Mouse (Mus musculus) lung, postnatal 4 days (tissue): ENCODE measurements around the gene Hebp2.
"Not testable (repeated sequence)": the region's sequence is repeated elsewhere in the genome, so short reads cannot be mapped to it uniquely, and the experiment has no call there.

Experiments
- DNase-seq, 2 experiments: peaks; one replicate each; pipeline ENCODE4 v3.0.0; 2021

Hebp2 gene

DNA sequence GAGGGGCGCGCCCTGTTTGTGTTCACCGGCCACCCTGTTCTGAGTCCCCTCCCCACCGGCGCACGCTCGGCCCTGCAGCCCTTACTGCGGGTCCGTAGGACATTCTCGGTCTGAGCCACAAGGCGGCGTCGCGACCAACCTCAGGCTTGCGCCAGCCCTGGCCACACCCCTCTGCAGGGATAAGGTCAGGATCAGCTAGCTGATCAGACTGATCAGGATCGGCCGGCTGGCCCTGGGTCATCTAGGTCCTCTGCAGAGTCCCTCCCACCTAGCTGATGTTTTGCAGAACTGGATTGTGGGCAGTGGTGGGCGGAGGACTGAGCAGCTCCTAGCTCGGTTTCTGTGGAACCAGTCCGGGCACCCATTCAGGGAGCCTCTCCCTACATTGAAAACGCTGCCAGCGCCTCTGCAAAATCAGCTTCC lies at the start of gene Hebp2:
Gene Hebp2 (minus strand): TSS at position 264 of the 423 bp plus-strand sequence.
- peak; percentile 69 to 78 for DNase-seq

DNA sequence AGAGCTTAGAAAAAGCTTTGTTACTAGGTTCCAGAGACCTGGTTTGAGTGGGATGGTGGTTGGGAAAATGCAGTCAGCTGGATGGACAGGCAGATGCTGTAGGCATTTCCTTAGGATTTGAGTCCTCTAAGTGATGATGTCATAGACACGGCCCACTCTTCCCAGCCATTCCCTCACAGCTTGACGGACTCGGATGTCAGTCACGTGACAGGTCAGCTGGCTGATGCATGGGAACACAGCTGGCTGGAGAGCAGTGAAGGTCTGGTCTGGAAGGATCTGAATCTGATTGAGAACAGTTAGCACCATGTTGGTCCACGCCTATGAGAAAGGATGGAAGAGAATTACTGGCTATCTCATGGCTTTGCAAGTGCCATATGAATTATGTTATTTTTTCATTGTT lies 43.6 kb upstream of the Hebp2 start:
- DNase-seq, result no peak

DNA sequence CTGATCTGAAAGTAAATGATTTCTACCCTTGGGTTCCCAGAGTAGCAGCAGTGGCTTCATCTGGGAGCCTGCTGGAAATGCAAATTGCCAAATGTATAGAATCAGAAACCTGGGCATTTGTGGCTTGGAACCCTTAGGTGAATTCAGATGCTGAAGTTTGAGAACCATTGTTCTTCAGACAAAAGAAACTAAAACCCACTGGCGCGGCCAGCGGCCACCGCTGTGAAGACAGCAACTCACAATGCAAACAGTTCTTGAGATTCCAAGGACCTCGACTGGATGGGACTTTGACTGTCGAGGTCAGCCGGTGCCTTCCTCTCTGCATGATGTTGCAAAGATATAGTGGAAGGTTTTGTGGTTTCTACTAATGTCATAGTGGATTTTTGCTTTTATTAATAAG lies 38.3 kb upstream of the Hebp2 start:
- no peak for DNase-seq

DNA sequence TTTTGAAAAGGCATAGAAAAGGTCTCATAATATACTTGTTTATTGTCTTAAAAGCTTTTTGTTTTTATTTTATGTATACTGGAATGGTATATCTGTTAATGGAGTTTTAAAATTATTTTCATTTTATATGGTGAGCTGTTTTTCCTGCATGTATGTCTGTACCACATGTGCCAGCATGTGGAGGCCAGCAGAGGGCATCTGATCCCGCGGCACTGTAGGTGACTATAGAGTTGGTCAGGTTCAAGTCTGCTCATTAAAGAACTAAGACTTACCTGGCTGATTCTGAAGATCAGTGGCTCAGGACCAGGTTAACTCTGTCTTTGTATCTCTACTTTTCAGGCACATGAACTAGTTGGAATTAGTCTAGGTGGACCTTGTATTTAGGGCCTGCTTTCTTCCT lies 26.7 kb upstream of the Hebp2 start:
- no peak for DNase-seq

DNA sequence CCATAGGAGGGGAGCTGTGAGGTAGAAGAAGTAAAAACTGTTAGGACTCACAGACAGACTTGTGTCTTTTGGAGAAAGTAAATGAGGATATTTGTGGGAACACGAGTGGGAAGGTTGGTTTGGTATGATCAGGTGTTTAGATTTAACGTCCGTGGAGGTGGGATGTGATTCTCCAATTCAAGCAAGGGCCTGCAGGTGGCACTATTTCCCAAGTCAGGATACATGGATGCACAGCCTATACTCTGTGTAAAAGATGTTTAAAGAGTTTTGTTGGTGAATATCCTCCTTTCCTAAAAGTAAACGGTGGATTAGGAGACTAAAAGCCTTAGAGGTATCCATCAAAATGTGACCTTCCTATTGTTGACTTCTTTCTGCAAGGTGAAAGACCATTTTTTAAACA lies 17.1 kb upstream of the Hebp2 start:
- peak in 1 of 2 experiments; percentile 30 for DNase-seq

DNA sequence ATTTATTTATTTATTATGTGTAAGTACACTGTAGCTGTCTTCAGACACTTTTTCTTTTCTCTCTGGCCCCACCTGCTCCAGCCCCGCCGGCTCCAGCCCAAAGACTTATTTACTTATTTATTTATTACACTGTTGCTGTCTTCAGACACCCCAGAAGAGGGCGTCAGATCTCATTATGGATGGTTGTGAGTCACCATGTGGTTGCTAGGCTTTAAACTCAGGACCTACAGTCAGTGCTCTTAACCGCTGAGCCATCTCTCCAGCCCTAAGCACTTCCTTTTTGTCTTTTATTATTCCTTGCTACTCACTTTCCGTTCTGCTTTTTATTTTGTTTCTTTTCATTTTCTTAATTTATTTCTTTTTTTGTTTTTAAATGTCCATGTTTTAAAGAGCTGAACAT lies 15.6 kb upstream of the Hebp2 start:
- DNase-seq, result no peak

DNA sequence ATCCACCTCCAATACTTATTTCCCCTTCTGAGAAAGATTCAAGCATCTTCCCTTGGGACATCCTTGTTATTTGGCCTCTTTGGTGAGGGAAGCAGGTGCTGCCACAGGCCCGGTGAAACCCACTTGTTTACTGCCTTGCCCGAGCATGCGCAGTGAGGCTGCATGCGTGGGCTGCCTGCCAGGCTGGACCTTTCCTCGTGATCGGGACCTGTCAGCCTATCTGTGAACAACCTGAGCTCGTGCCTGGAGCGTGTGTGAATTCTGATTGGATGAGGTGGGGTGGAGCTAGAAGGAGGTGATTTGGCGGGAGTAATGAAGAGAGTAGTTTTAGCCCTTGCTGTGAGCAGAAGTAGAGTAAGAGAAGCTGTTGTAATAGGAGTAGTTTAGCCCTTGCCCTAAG lies 13.2 kb upstream of the Hebp2 start:
- DNase-seq, result not testable (repeated sequence)

DNA sequence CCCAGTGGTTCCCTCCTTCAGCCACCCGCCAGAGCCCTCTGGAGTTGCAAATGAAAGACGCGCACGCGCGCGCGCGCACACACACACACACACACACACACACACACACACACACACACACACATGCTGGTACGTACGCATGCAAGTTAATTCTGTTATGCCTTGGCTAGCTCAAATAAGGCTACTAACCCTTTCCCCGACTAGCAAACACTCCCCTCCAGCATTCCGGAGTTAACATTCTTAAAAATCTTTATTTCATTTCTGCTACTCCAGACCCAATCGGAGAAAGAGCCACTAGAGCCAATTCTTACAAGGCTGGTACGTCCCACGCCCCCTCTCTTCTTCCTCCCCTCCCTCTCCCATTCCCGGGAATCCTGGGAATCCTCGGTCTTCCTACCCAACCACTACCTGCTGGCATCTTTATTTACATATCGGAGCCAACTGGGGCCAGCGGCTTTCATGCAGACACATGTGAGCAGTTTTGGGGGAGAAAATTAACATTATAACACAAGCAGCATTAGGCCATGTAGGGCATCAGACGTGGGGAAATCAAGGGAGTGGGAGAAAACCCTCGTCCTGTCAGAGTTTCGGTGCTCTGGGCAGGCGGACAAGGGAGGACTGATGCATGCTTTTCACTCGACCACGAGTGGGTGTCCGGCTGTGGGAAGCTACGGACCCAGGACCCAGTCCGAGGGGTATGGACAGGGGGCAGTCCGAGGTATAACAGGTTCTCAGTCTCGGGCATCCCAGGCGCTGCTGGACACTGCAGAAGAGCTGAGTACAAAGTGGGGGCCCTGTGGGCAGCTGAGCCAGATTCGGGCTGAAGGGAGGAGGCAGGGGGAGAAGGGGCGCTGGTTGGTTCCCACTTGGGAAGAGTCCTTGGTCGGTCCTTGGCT lies 3.7 kb upstream of the Hebp2 start:
- DNase-seq, result no peak

DNA sequence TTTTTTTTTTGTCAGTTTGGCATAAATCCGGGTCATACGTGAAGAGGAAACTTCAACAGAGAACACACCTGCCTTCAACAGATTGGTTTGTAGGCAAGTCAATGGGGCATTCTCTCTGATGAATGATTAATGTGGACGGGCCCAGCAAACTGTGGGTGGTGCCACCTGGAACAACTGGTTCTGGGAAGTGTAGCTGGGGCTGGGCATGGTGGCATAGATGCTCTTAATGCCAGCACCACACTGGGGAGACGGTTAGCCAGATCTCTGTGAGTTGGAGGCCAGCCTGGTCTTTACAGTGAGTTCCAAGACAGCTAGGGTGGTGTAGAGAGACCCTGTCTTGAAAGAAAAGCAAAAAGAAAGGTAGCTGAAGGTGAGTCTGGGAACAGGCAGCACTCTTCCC lies 1.5 kb upstream of the Hebp2 start:
- DNase-seq, result no peak

DNA sequence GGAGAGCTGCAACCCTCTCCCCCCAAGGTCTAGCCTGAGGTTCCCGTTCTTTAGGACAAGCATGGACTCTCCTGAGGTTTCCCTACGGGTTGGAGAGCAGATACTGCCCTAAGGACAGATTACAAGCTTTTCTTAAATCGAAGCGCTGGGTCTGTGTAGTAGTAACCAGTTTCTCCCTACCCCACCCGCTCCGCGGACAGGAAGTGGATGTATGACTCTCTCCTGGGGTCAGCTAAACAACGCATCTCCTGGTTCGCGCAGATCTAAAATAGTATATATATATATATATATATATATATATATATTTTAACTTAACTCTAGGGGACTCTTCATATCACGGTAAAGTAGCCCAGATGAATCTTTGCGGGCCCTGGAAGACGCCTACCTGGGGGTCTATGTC lies 567 bp downstream of the Hebp2 start:
- DNase-seq, result no peak

DNA sequence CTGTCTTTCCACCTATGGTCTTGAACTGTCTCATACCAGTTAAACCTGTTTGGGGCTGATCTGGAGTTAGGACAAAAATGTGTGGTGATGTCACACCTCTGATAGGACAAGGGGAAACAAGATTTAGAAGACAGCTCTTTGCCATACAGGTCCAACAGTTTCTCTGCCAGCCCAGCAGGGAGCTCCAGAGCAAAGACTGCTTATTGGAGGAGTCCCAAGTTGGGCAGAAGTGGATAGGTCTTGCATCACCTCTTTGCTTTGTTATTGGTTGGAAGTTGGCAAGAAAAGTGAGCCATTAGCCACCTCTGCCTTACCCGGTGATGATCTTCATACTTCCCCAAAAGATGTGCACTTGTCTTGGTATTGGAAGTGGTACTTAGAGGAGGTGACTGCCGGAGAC lies 9.0 kb downstream of the Hebp2 start:
- no peak for DNase-seq

DNA sequence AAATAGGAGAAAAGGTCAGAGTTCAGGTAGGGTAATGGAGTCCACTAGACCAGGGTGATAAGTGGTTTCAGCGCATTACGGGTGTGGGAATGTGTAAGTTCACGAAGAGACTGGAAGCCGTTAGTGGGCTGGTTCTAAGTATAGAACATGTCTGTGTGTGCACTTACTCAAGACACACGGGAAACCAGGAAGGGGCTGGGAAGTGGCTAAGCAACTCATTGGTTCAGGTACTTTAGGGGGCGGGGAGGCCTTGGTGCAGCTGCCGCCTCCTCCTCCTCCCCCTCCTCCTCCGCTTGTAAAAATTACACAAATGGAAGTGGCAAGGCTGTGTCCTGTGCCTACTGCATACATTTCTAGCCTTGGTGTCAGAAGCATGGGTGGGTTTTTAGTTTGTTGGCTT lies 13.6 kb downstream of the Hebp2 start:
- DNase-seq, result no peak

DNA sequence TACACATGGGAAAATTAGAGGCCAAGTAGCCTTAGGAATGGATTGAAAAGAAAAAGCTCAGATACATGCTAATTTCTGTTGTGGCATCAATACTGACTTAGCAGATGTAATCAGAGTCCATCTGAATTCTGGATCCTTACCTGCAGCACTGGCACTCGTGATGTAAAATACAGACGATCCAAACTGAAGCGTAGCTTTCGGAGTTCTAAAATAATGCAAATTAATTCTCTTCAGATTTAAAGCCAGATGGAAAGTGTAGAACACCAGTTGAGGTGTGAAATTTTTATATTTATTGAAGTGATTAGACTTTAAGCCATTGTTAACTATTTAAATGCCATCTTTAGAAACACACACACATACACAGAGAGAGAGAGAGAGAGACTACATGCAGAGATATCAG lies 15.7 kb downstream of the Hebp2 start:
- no peak for DNase-seq

DNA sequence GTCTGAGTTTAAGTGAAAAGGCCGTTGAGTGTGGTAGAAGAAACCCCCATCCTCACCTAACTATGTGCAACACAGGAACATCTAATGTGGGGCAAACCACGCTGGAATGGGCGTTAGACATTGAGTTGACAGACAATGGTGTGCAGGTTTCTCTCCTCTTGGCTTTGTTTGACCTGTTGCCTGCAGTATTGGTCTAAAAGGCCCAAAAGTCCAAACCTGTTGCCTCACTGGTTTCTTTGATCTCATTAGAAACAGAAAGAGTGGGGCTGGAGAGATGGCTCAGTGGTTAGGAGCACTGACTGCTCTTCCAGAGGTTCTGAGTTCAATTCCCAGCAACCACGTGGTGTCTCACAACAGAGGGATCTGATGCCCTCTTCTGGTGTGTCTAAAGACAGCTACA lies 16.7 kb downstream of the Hebp2 start:
- no peak for DNase-seq

DNA sequence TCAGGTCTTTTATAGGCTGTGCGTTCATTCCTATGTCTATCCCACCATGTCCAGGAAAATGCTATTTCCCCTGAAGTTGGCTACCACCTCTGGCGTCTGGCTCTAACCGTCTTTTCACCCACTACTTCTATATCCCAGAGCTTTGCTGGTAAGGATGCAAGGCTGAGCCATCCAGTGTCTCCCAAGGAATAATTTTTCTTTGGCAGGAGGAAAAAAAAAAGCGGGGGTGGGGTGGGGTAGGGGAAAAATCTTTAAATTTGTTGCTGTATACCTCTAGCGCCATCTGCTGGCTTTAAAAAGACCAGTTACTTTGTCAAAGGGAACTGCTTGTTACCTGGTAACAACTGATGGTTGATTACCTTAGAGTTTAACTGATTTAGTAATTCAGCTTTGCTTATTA lies 17.4 kb downstream of the Hebp2 start:
- no peak for DNase-seq

DNA sequence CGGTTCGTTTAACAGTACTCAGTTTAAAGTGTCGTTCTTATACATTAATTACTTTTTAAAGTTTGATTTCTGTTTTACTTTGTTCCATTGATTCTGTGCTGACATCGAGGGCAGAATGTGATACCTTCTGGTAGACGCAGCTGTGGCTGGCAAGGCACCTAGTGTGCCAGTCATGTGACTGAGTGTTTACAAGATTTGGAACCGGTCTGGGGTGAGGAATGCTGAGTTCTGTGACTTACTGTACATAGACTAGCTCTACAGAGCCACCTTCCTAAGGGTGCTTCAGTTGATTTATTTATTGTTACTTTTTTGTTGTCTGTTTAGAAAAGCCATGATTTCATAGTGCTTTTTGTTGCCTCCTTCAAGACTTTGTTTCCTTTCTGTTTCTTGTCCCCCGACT lies 18.1 kb downstream of the Hebp2 start:
- no peak for DNase-seq

DNA sequence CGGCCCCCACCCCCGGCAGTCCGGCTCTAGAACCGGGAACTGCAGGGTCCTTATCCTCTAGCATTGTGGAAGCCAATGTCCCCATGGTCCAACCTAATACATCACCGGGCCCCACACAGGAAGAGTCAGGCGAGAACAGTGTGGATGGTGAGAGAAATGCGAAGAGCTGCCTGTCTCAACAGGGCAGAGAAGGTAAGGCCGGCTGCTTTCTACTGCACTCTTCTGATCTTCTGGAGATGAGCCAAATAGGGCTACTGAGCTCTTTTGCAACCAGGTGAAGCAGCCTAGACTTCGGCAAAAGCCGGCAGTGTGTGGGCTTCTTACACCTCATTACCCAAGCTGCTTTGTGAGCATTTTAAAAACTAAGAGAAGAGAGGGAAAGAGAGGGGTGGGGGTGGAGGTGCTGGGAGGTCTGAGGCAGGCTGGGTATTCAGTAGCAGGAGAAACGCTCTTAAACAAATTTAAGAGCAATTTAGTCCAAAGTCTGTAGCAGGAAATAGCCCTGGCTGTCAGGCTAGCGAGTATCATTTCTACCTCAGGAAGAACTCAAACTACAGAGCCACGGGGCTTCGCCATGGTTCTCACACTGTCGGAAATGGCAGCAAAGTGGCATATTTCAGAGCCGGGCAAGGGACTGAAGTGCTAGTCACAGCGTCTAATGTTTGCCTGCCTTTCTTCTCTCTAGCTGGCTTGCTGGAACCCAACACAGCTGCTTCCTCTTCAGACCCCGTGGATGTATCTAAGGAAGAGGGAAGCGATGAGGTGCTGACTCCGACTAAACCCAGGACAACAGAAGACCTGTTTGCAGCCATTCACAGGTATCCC lies 18.8 kb downstream of the Hebp2 start:
- DNase-seq, result no peak

DNA sequence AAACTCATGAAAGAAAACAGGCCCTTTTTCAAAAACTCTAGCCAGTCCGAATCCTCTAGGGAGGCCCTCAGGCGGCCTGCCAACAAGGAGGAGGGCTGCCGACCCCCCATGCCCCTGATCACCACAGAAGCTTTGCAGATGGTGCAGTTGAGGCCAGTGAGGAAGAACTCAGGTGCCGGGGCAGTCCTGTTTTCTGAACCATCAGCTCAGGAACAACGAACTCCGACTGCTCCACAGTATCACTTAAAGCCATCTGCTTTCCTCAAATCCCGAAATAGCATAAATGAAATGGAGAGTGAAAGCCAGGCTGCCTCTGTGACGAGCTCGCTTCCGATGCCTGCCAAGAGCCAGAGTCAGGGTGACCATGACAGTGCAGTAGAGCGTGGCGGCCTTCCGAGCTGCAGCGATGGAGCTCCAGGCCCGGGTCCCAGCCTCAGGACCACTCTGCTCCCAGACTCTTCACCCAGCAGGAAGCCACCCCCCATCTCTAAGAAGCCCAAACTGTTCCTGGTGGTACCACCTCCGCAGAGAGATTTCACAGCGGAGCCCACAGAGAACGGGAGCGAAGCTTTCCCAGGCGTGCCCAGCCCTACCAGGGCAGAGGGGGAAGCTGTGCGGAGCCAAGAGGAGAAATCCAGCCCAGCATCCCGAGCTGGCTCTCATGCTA lies 19.6 kb downstream of the Hebp2 start:
- no peak for DNase-seq

DNA sequence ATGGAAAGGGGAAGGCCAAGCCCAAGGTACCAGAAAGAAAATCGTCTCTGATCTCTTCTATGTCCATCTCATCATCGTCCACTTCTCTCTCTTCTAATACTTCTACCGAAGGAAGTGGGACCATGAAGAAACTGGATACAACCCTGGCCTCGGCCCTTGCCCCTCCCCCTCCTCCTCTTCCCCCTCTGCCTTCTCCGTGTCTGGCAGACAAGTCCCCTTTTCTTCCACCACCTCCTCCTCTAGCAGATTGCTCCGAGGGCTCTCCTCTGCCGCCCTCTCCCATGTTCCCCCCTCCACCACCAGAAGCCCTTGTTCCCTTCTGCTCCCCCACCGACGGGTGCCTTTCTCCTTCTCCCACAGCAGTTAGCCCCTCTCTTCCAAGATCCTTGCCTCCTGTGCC lies 20.1 kb downstream of the Hebp2 start:
- DNase-seq, result no peak

DNA sequence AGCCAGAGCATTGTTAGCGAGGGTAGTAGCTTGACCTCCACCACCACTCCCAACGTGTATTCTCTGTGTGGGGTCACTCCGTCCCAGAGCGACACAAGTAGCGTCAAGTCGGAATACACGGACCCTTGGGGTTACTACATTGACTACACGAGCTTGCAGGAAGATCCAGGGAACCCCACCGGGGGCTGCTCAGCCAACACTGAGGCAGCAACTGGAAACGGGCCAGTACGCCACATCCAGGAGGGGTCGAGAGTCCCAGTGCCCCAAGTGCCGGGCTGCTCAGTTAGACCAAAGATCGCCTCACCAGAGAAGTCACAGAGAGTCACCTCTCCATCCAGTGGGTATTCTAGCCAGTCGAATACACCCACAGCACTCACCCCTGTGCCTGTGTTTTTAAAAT lies 20.6 kb downstream of the Hebp2 start:
- DNase-seq, result no peak

DNA sequence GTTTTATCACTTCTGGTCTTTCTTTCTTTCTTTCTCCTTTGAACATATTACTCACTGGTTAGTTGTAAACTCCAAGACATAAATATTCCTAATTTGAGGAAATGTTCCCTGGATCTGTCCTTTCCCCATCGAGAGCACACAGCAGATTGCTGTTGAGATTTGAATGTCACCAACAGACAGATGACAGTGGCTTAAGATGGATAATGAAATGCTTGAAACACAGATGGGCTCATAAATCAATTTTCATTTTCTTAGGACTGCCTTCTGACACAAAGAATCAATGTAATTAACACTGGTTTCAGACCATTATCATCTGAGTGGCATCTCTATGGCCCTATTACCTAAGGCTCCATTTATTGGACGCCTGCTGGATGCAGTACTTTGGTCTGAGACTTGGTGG lies 23.3 kb downstream of the Hebp2 start:
- DNase-seq, result no peak

DNA sequence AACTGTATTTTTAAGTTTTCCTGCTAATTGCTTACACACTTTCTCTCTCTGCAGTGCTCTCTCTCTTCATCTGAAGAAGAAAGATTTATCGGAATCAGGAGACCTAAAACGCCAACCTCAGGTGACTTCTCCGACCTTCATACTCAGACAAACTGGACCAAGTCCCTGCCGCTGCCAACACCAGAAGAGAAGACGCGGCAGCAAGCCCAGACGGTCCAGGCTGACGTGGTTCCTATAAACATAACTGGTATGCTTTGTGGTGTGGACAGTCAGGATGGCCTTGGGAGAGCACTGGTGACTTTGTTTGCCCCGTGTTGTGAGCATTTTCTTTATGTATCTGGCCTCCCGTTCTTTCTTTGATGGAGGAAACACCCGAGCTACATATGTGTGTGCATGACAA lies 34.4 kb downstream of the Hebp2 start:
- DNase-seq, result no peak

DNA sequence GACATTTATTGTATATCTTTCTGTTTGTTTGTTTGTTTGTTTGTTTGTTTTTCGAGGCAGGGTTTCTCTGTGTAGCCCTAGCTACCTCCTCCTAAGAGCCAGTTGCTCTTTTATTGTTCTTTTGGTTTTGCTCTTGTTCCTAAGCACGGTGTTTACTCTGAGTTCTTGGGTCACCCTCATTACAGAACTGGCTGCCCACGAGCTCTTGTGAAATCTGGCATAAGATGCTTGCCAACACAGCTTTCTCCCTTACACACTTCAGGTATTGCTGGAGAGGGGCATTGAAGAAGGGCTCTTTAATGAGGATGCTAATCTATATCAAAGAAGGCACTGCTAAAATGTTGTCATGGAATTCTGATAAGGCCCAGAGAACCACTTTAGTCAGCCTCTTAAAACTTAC lies 35.2 kb downstream of the Hebp2 start:
- no peak for DNase-seq

DNA sequence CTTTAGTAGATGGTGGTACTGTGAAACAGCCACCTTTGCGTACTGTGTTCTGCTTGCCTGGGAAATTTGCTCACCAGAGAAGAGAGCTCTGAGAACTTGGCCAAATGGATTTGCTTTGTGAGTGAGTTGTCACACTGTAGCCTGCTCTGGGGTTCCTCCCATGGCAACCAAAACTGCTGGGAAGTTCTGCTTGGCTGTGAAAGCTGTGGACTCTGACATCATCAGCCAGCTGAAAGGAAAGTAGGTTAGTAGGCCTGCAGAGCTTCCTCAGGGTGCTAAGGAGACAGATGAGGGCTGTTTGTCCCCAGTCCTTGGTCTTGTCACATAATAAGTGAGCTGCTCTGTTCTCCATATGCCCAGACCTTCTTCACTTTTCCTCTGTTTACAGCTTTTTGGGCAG lies 37.3 kb downstream of the Hebp2 start:
- DNase-seq, result no peak
